Mouse (Mus musculus) small intestine, adult 2 months (tissue): ENCODE data around the gene Fads2.

Experiments used
- CTCF ChIP-seq: fragments of 200-500 bp; IDR thresholded peaks from 2 replicates; pipeline ENCODE4 v1.5.1; 2012; ENCODE audit warnings: low read depth, mild to moderate bottlenecking, control low read depth, inconsistent platforms, low read length, moderate library complexity, mixed read lengths; ENCODE audit not compliant: insufficient replicate concordance, insufficient read length; ENCODE audit errors: extremely low read depth
- POLR2A ChIP-seq: fragments of 200-500 bp; IDR thresholded peaks from 2 replicates; pipeline ENCODE4 v1.6.1; 2012; ENCODE audit warnings: low read depth, mild to moderate bottlenecking, control low read depth, inconsistent platforms, low read length, moderate library complexity

DNA sequence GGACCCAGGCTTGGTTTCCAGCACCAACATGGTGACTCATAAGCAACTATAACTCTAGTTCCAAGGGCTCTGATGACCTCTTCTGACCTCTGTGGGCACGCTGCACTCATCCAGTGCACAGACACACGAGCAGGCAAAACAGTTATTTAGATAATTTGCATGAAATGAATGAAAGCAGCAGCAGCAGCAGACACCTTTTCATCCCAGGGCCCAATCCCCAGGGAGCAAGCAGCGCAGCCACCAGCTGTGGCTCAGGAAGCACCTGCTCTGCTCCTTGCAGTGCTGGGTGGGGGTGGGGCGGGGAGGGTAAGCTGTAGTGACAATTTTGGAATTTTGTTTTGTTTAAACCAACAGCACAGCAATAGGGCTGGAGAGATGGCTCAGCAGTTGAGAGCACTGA lies 29.7 kb downstream of the Fads2 start:
- no peak for TF ChIP-seq POLR2A
- no peak for TF ChIP-seq CTCF
